Mouse (Mus musculus): ENCODE data around the gene Ctnnd2. TPM values are rescaled to one million over a fixed set of nuclear protein-coding genes. Genes with fewer than 3 reads are reported as not detected.

Ctnnd2 gene
- polyA plus RNA-seq, 1 experiment from 2014 or later = 46.6 TPM

- Histone ChIP-seq H3K4me1 (replicated peaks; ENCODE audit: control insufficient read depth, insufficient read depth, low read length) (no peaks in the 10 kb centered on the region), H3K36me3 (ENCODE audit: control insufficient read depth, insufficient read depth, low read length) (no peaks in the 10 kb centered on the region), H3K9me3 (ENCODE audit: control insufficient read depth, low read length) (no peaks in the 10 kb centered on the region), H3K4me2 (ENCODE audit: low read depth, low read length, severe bottlenecking) (no peak overlapping the region), H3K9ac (ENCODE audit: low read length) (no peak overlapping the region), H3K4me3 (ENCODE audit: low read depth, low read length) (no peak overlapping the region), H3K27me3 (ENCODE audit: control insufficient read depth, insufficient read depth, low read length) (no peaks in the 10 kb centered on the region), H3K27ac (ENCODE audit: low read depth, low read length) (no peak overlapping the region)
- WGBS = 91% methylated on average over 5 of the region's 5 CpGs
- no peak for ATAC-seq (replicated peaks; ENCODE audit: low FRiP score)
- DNase-seq (ENCODE audit: low spot score) = no peak
These were observed 832.1 kb downstream of the Ctnnd2 start for GRCm38 (mm10) chr15:31004468-31004867.

- ATAC-seq (replicated peaks; ENCODE audit: low FRiP score) = no peak
These were observed 832.6 kb downstream of the Ctnnd2 start for GRCm38 (mm10) chr15:31004976-31005375.

GRCm38 (mm10) chr15:31006050-31006824 lies 833.8 kb downstream of the Ctnnd2 start:
- Histone ChIP-seq H3K4me2 (ENCODE audit: low read depth, low read length, severe bottlenecking) (no peak overlapping the region), H3K9me3 (ENCODE audit: control insufficient read depth, low read length) (no peaks in the 10 kb centered on the region), H3K36me3 (ENCODE audit: control insufficient read depth, insufficient read depth, low read length) (no peaks in the 10 kb centered on the region), H3K27me3 (ENCODE audit: control insufficient read depth, insufficient read depth, low read length) (no peaks in the 10 kb centered on the region), H3K4me3 (ENCODE audit: low read depth, low read length) (no peak overlapping the region), H3K27ac (ENCODE audit: low read depth, low read length) (no peak overlapping the region), H3K9ac (ENCODE audit: low read length) (no peak overlapping the region), H3K4me1 (replicated peaks; ENCODE audit: control insufficient read depth, insufficient read depth, low read length) (no peaks in the 10 kb centered on the region)
- ATAC-seq (replicated peaks; ENCODE audit: low FRiP score) = no peak
- DNase-seq (ENCODE audit: low spot score) = no peak
- WGBS = 83% methylated on average over 8 of the region's 8 CpGs

More at GRCm38 (mm10) chr15:31004976-31005375, 832.6 kb downstream of the Ctnnd2 start:
- Histone ChIP-seq H3K9me3 (ENCODE audit: control insufficient read depth, low read length) (no peaks in the 10 kb centered on the region), H3K36me3 (ENCODE audit: control insufficient read depth, insufficient read depth, low read length) (no peaks in the 10 kb centered on the region), H3K4me3 (ENCODE audit: low read depth, low read length) (no peak overlapping the region), H3K27me3 (ENCODE audit: control insufficient read depth, insufficient read depth, low read length) (no peaks in the 10 kb centered on the region), H3K27ac (ENCODE audit: low read depth, low read length) (no peak overlapping the region), H3K4me1 (replicated peaks; ENCODE audit: control insufficient read depth, insufficient read depth, low read length) (no peaks in the 10 kb centered on the region), H3K9ac (ENCODE audit: low read length) (no peak overlapping the region), H3K4me2 (ENCODE audit: low read depth, low read length, severe bottlenecking) (no peak overlapping the region)
- 83% methylated on average over 8 of the region's 8 CpGs for WGBS
- no peak for DNase-seq (ENCODE audit: low spot score)

GRCm38 (mm10) chr15:31006825-31007157 lies 834.4 kb downstream of the Ctnnd2 start:
- Histone ChIP-seq H3K27me3 (ENCODE audit: control insufficient read depth, insufficient read depth, low read length) (no peaks in the 10 kb centered on the region), H3K9me3 (ENCODE audit: control insufficient read depth, low read length) (no peaks in the 10 kb centered on the region), H3K4me3 (ENCODE audit: low read depth, low read length) (no peak overlapping the region), H3K27ac (ENCODE audit: low read depth, low read length) (no peak overlapping the region), H3K9ac (ENCODE audit: low read length) (no peak overlapping the region), H3K4me2 (ENCODE audit: low read depth, low read length, severe bottlenecking) (no peak overlapping the region), H3K4me1 (replicated peaks; ENCODE audit: control insufficient read depth, insufficient read depth, low read length) (no peaks in the 10 kb centered on the region), H3K36me3 (ENCODE audit: control insufficient read depth, insufficient read depth, low read length) (no peaks in the 10 kb centered on the region)
- no peak for ATAC-seq (replicated peaks; ENCODE audit: low FRiP score)
- WGBS = 89% methylated on average over 8 of the region's 8 CpGs
- DNase-seq (ENCODE audit: low spot score) = no peak

GRCm38 (mm10) chr15:31008594-31008993 lies 836.2 kb downstream of the Ctnnd2 start:
- no peak for DNase-seq (ENCODE audit: low spot score)
- H3K27ac ChIP-seq (ENCODE audit: low read depth, low read length) = no peak overlapping the region
- no peaks in the 10 kb centered on the region for H3K9me3 ChIP-seq (ENCODE audit: control insufficient read depth, low read length)
- H3K4me1 ChIP-seq (replicated peaks; ENCODE audit: control insufficient read depth, insufficient read depth, low read length) = no peaks in the 10 kb centered on the region
- no peak for ATAC-seq (replicated peaks; ENCODE audit: low FRiP score)
- H3K27me3 ChIP-seq (ENCODE audit: control insufficient read depth, insufficient read depth, low read length) = no peaks in the 10 kb centered on the region
- H3K36me3 ChIP-seq (ENCODE audit: control insufficient read depth, insufficient read depth, low read length) = no peaks in the 10 kb centered on the region
- no peak overlapping the region for H3K9ac ChIP-seq (ENCODE audit: low read length)
- H3K4me2 ChIP-seq (ENCODE audit: low read depth, low read length, severe bottlenecking) = no peak overlapping the region
- WGBS = 68% methylated on average over 6 of the region's 6 CpGs
- no peak overlapping the region for H3K4me3 ChIP-seq (ENCODE audit: low read depth, low read length)

- WGBS = 80% methylated on average over 2 of the region's 2 CpGs
- H3K36me3 ChIP-seq (ENCODE audit: control insufficient read depth, insufficient read depth, low read length) = no peaks in the 10 kb centered on the region
- no peaks in the 10 kb centered on the region for H3K27me3 ChIP-seq (ENCODE audit: control insufficient read depth, insufficient read depth, low read length)
- H3K9me3 ChIP-seq (ENCODE audit: control insufficient read depth, low read length) = no peaks in the 10 kb centered on the region
- no peak overlapping the region for H3K9ac ChIP-seq (ENCODE audit: low read length)
- no peaks in the 10 kb centered on the region for H3K4me1 ChIP-seq (replicated peaks; ENCODE audit: control insufficient read depth, insufficient read depth, low read length)
- no peak overlapping the region for H3K4me2 ChIP-seq (ENCODE audit: low read depth, low read length, severe bottlenecking)
- H3K4me3 ChIP-seq (ENCODE audit: low read depth, low read length) = no peak overlapping the region
- ATAC-seq (replicated peaks; ENCODE audit: low FRiP score) (no peak), DNase-seq (ENCODE audit: low spot score) (no peak)
- H3K27ac ChIP-seq (ENCODE audit: low read depth, low read length) = no peak overlapping the region
These were observed 848.4 kb downstream of the Ctnnd2 start for GRCm38 (mm10) chr15:31020769-31021168.

GRCm38 (mm10) chr15:31022012-31022411 lies 849.6 kb downstream of the Ctnnd2 start:
- Histone ChIP-seq H3K36me3 (ENCODE audit: control insufficient read depth, insufficient read depth, low read length) (no peaks in the 10 kb centered on the region), H3K4me2 (ENCODE audit: low read depth, low read length, severe bottlenecking) (no peak overlapping the region), H3K27me3 (ENCODE audit: control insufficient read depth, insufficient read depth, low read length) (no peaks in the 10 kb centered on the region), H3K9ac (ENCODE audit: low read length) (no peak overlapping the region), H3K4me3 (ENCODE audit: low read depth, low read length) (no peak overlapping the region), H3K4me1 (replicated peaks; ENCODE audit: control insufficient read depth, insufficient read depth, low read length) (no peaks in the 10 kb centered on the region), H3K9me3 (ENCODE audit: control insufficient read depth, low read length) (no peaks in the 10 kb centered on the region), H3K27ac (ENCODE audit: low read depth, low read length) (no peak overlapping the region)
- DNase-seq (ENCODE audit: low spot score) (no peak), ATAC-seq (replicated peaks; ENCODE audit: low FRiP score) (no peak)
- 76% methylated on average over 1 of the region's 1 CpGs for WGBS

- 95% methylated on average over 3 of the region's 3 CpGs for WGBS
- no peaks in the 10 kb centered on the region for H3K4me1 ChIP-seq (replicated peaks; ENCODE audit: control insufficient read depth, insufficient read depth, low read length)
- H3K9me3 ChIP-seq (ENCODE audit: control insufficient read depth, low read length) = no peaks in the 10 kb centered on the region
- H3K4me3 ChIP-seq (ENCODE audit: low read depth, low read length) = no peak overlapping the region
- no peak overlapping the region for H3K9ac ChIP-seq (ENCODE audit: low read length)
- H3K36me3 ChIP-seq (ENCODE audit: control insufficient read depth, insufficient read depth, low read length) = no peaks in the 10 kb centered on the region
- H3K4me2 ChIP-seq (ENCODE audit: low read depth, low read length, severe bottlenecking) = no peak overlapping the region
- H3K27ac ChIP-seq (ENCODE audit: low read depth, low read length) = no peak overlapping the region
- ATAC-seq (replicated peaks; ENCODE audit: low FRiP score) (no peak), DNase-seq (ENCODE audit: low spot score) (no peak)
- no peaks in the 10 kb centered on the region for H3K27me3 ChIP-seq (ENCODE audit: control insufficient read depth, insufficient read depth, low read length)
These were observed 850.1 kb downstream of the Ctnnd2 start for GRCm38 (mm10) chr15:31022497-31022896.

GRCm38 (mm10) chr15:31023766-31024165 lies 851.4 kb downstream of the Ctnnd2 start:
- H3K27ac ChIP-seq (ENCODE audit: low read depth, low read length) = no peak overlapping the region
- H3K36me3 ChIP-seq (ENCODE audit: control insufficient read depth, insufficient read depth, low read length) = no peaks in the 10 kb centered on the region
- no peak overlapping the region for H3K9ac ChIP-seq (ENCODE audit: low read length)
- no peak overlapping the region for H3K4me2 ChIP-seq (ENCODE audit: low read depth, low read length, severe bottlenecking)
- H3K27me3 ChIP-seq (ENCODE audit: control insufficient read depth, insufficient read depth, low read length) = no peaks in the 10 kb centered on the region
- H3K4me1 ChIP-seq (replicated peaks; ENCODE audit: control insufficient read depth, insufficient read depth, low read length) = no peaks in the 10 kb centered on the region
- DNase-seq (ENCODE audit: low spot score) (no peak), ATAC-seq (replicated peaks; ENCODE audit: low FRiP score) (no peak)
- no peak overlapping the region for H3K4me3 ChIP-seq (ENCODE audit: low read depth, low read length)
- no peaks in the 10 kb centered on the region for H3K9me3 ChIP-seq (ENCODE audit: control insufficient read depth, low read length)
- WGBS = 79% methylated on average over 5 of the region's 5 CpGs
